Mouse (Mus musculus): Measurements from ENCODE around the gene Abraxas2. TPM values are rescaled to one million over a fixed set of nuclear protein-coding genes. Genes with fewer than 3 reads are reported as not detected.

Abraxas2 gene
- polyA plus RNA-seq, 1 experiment from 2014 or later: 31.1 TPM

DNA sequence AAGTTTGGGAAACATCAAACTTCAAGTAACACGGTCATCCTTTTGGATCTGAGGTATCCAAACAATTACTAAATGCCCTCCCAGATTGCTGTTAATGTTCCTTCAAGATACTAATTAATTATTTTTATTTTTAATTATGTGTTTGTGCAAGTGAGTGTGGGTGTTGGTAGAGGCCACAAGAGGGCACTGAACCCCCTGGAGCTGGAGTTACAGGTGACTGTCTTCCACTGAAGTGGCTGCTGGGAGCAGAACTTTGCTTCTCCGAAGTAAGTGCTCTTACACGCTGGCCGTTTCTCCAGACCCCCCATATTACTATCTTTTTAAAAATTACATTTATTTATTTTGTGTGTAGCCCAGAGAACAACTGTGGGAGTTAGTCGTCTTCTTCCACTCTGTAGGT is 71.0 kb downstream of the Abraxas2 start:
- Histone ChIP-seq H3K36me3 (ENCODE audit: insufficient read depth, low read length) (no peaks in the 10 kb centered on the region), H3K27ac (no peak overlapping the region), H3K4me1 (replicated peaks; ENCODE audit: insufficient read depth, low read length) (no peaks in the 10 kb centered on the region), H3K4me2 (ENCODE audit: low read length) (peak overlapping the region; percentile 65), H3K4me3 (replicated peaks; ENCODE audit: low read depth, low read length) (peak overlapping the region; percentile 95), H3K9ac (ENCODE audit: low read depth, low read length) (peak overlapping the region; percentile 99), H3K9me3 (replicated peaks; ENCODE audit: low read length) (no peaks in the 10 kb centered on the region), H3K27me3 (ENCODE audit: insufficient read depth, low read length) (no peaks in the 10 kb centered on the region)
- no peak for ATAC-seq (replicated peaks; ENCODE audit: low FRiP score, low read depth)
- TF ChIP-seq CTCF (IDR thresholded peaks at IDR 0.05; ENCODE audit: low read depth): peak; percentile 47; the same call in 1 of the 2 replicates
- DNase-seq (ENCODE audit: low spot score): no peak
- WGBS: 83% methylated on average over 5 of the region's 5 CpGs

- DNase-seq (ENCODE audit: low spot score): peak; percentile 99
- peak within 1 kb of the TSS; percentile 73 for H3K4me2 ChIP-seq (ENCODE audit: low read length)
- H3K4me3 ChIP-seq (replicated peaks; ENCODE audit: low read depth, low read length): peak within 1 kb of the TSS; percentile 95
- peak; percentile 100 for ATAC-seq (replicated peaks; ENCODE audit: low FRiP score, low read depth)
- no peaks in the 10 kb centered on the region for H3K4me1 ChIP-seq (replicated peaks; ENCODE audit: insufficient read depth, low read length)
- no peaks in the 10 kb centered on the region for H3K9me3 ChIP-seq (replicated peaks; ENCODE audit: low read length)
- no peaks in the 10 kb centered on the region for H3K36me3 ChIP-seq (ENCODE audit: insufficient read depth, low read length)
- H3K27me3 ChIP-seq (ENCODE audit: insufficient read depth, low read length): no peaks in the 10 kb centered on the region
- no peak for TF ChIP-seq CTCF (IDR thresholded peaks at IDR 0.05; ENCODE audit: low read depth)
- WGBS: under 1% methylated on average over 66 of the region's 93 CpGs
- H3K27ac ChIP-seq: peak within 1 kb of the TSS; percentile 98
- H3K9ac ChIP-seq (ENCODE audit: low read depth, low read length): peak within 1 kb of the TSS; percentile 99
Measured at GRCm38 (mm10) chr7:132930850-132931559, 72.0 kb downstream of the Abraxas2 start, which contains the start of gene Zranb1. Gene Zranb1 (plus strand): TSS chr7:132931142.

- no peak for TF ChIP-seq CTCF (IDR thresholded peaks at IDR 0.05; ENCODE audit: low read depth)
- no peaks in the 10 kb centered on the region for H3K9me3 ChIP-seq (replicated peaks; ENCODE audit: low read length)
- H3K36me3 ChIP-seq (ENCODE audit: insufficient read depth, low read length): no peaks in the 10 kb centered on the region
- DNase-seq (ENCODE audit: low spot score) (peak; percentile 62), ATAC-seq (replicated peaks; ENCODE audit: low FRiP score, low read depth) (no peak)
- no peaks in the 10 kb centered on the region for H3K4me1 ChIP-seq (replicated peaks; ENCODE audit: insufficient read depth, low read length)
- H3K9ac ChIP-seq (ENCODE audit: low read depth, low read length): peak overlapping the region; percentile 99
- peak overlapping the region; percentile 95 for H3K4me3 ChIP-seq (replicated peaks; ENCODE audit: low read depth, low read length)
- no peaks in the 10 kb centered on the region for H3K27me3 ChIP-seq (ENCODE audit: insufficient read depth, low read length)
- under 1% methylated on average over 39 of the region's 55 CpGs for WGBS
- peak overlapping the region; percentile 98 for H3K27ac ChIP-seq
- peak overlapping the region; percentile 73 for H3K4me2 ChIP-seq (ENCODE audit: low read length)
Measured at GRCm38 (mm10) chr7:132931560-132932351, 72.7 kb downstream of the Abraxas2 start.

DNA sequence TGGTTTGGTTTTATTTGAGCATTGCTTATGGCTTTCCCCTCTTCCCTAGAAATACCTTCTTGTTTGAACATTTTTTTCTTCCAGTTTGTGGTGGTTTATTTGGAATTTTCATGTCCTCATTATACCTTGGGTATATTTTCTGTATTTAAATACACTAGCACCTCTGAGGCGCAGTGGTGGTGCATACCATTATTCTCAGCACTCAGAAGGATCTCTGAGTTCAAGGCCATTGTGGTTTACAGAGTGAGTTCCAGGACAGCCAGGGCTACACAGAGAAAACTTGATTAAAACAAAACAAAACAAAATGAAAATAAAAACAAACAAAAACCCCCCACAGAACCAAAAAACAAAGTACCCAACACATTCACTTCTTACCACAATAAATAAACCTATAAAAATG is 74.3 kb downstream of the Abraxas2 start:
- H3K27me3 ChIP-seq (ENCODE audit: insufficient read depth, low read length): no peaks in the 10 kb centered on the region
- ATAC-seq (replicated peaks; ENCODE audit: low FRiP score, low read depth) (no peak), DNase-seq (ENCODE audit: low spot score) (no peak)
- H3K36me3 ChIP-seq (ENCODE audit: insufficient read depth, low read length): no peaks in the 10 kb centered on the region
- no peak overlapping the region for H3K4me3 ChIP-seq (replicated peaks; ENCODE audit: low read depth, low read length)
- H3K27ac ChIP-seq: no peak overlapping the region
- H3K4me1 ChIP-seq (replicated peaks; ENCODE audit: insufficient read depth, low read length): no peaks in the 10 kb centered on the region
- no peak for TF ChIP-seq CTCF (IDR thresholded peaks at IDR 0.05; ENCODE audit: low read depth)
- H3K9ac ChIP-seq (ENCODE audit: low read depth, low read length): no peak overlapping the region
- no peaks in the 10 kb centered on the region for H3K9me3 ChIP-seq (replicated peaks; ENCODE audit: low read length)
- WGBS: 87% methylated on average over 1 of the region's 1 CpGs
- no peak overlapping the region for H3K4me2 ChIP-seq (ENCODE audit: low read length)

Other genes with a start within 250 kb of the Abraxas2 start
- 16.5 and 16.8 TPM in 2 replicates for gene Lhpp, start 248.6 kb upstream of the Abraxas2 start, polyA plus RNA-seq (2015; fragmentation: Nextera tagmentation; extraction: Ambion mirVana)
- 17.1 and 17.5 TPM in 2 replicates for gene Fam53b, start 45.3 kb upstream of the Abraxas2 start, polyA plus RNA-seq (2015; fragmentation: Nextera tagmentation; extraction: Ambion mirVana)
- 74.0 and 76.6 TPM in 2 replicates for gene Eef1akmt2, start 6.6 kb upstream of the Abraxas2 start, polyA plus RNA-seq (2015; fragmentation: Nextera tagmentation; extraction: Ambion mirVana)
- gene Zranb1, start 71.9 kb downstream of the Abraxas2 start, polyA plus RNA-seq (2015; fragmentation: Nextera tagmentation; extraction: Ambion mirVana): 15.1 and 15.3 TPM in 2 replicates